Mouse (Mus musculus) forebrain, embryonic 11.5 days (tissue): ENCODE measurements around the gene Fam189a2. TPM values are rescaled to one million over a fixed set of nuclear protein-coding genes. Genes with fewer than 3 reads are reported as not detected.
A peak's percentile ranks its signal among the peaks of the same experiment; 100 is the strongest.

Source experiments
- ATAC-seq: fragments of 200-750 bp; cut with Nextera tagmentation; replicated peaks from 2 replicates; pipeline ENCODE4 v1.8.0; 2017; ENCODE audit warnings: moderate TSS enrichment; ENCODE audit not compliant: low FRiP score
- DNase-seq: peaks from one replicate; pipeline ENCODE4 v3.0.0-alpha.2; 2017; ENCODE audit warnings: low spot score
- H3K27ac ChIP-seq: fragments of 300-500 bp; sonication (generic); 2 replicates; pipeline ENCODE4 v1.5.1; 2014; ENCODE audit warnings: low read depth, low read length
- H3K27me3 ChIP-seq: fragments of 300-500 bp; sonication (generic); 2 replicates; pipeline ENCODE4 v1.6.1; 2014; ENCODE audit warnings: mild to moderate bottlenecking, low read length, mixed read lengths; ENCODE audit not compliant: control insufficient read depth, insufficient read depth
- H3K36me3 ChIP-seq: fragments of 300-500 bp; sonication (generic); 2 replicates; pipeline ENCODE4 v1.6.1; 2014; ENCODE audit warnings: mild to moderate bottlenecking, low read length, moderate library complexity, mixed read lengths; ENCODE audit not compliant: control insufficient read depth, insufficient read depth
- H3K4me1 ChIP-seq: fragments of 300-500 bp; sonication (generic); replicated peaks from 2 replicates; pipeline ENCODE4 v1.6.1; 2014; ENCODE audit warnings: low read length, mixed read lengths; ENCODE audit not compliant: control insufficient read depth, insufficient read depth
- H3K4me2 ChIP-seq: fragments of 300-500 bp; sonication (generic); 2 replicates; pipeline ENCODE4 v1.6.1; 2014; ENCODE audit warnings: low read depth, mild to moderate bottlenecking, low read length, moderate library complexity, mixed read lengths; ENCODE audit not compliant: severe bottlenecking
- H3K4me3 ChIP-seq: fragments of 300-500 bp; sonication (generic); 2 replicates; pipeline ENCODE4 v1.5.1; 2014; ENCODE audit warnings: low read depth, low read length
- H3K9ac ChIP-seq: fragments of 300-500 bp; sonication (generic); 2 replicates; pipeline ENCODE4 v1.6.1; 2014; ENCODE audit warnings: low read length
- H3K9me3 ChIP-seq: fragments of 300-500 bp; sonication (generic); 2 replicates; pipeline ENCODE4 v1.6.1; 2016; ENCODE audit warnings: low read length, mixed read lengths; ENCODE audit not compliant: control insufficient read depth
- WGBS: fragments of 180-500 bp; shearing (Covaris S2); extraction: QIAGEN DNeasy Blood & Tissue Kit; methylation state at CpG from one replicate; pipeline ENCODE4 v1.1.7; 2014; 5-methylcytosine and 5-hydroxymethylcytosine counted together
- polyA plus RNA-seq: library from polyadenylated mRNA; unstranded; fragments of >200 nt; fragmentation: Nextera tagmentation; extraction: Ambion mirVana; gene quantifications from 2 replicates; pipeline ENCODE4 v1.2.1, GENCODE M21; 2014

Gene Fam189a2
- polyA plus RNA-seq, 1 experiment from 2014 or later: 0.44 TPM

GRCm38 (mm10) chr19:23948301-23949000 is 82.4 kb downstream of the Fam189a2 start:
- Histone ChIP-seq H3K9me3 (no peaks in the 10 kb centered on the region), H3K4me1 (peaks cover 5% of the 10 kb centered on the region; the same call in 1 of the 2 replicates), H3K27me3 (no peaks in the 10 kb centered on the region), H3K36me3 (no peaks in the 10 kb centered on the region), H3K9ac (no peak overlapping the region), H3K4me2 (0 out of 2 replicates have a peak overlapping the region, but pooled peaks have one; percentile 11), H3K4me3 (no peak overlapping the region), H3K27ac (no peak overlapping the region)
- DNase-seq: no peak
- 0 out of 2 replicates have a peak, but pooled peaks have one; percentile 24 for ATAC-seq
- WGBS: 10% methylated on average over 12 of the region's 12 CpGs

GRCm38 (mm10) chr19:23947871-23948270 is 82.9 kb downstream of the Fam189a2 start:
- ATAC-seq (no peak), DNase-seq (no peak)
- no peaks in the 10 kb centered on the region for H3K9me3 ChIP-seq
- H3K4me2 ChIP-seq: 0 out of 2 replicates have a peak overlapping the region, but pooled peaks have one; percentile 11
- no peak overlapping the region for H3K4me3 ChIP-seq
- no peaks in the 10 kb centered on the region for H3K27me3 ChIP-seq
- 9% methylated on average over 4 of the region's 4 CpGs for WGBS
- no peaks in the 10 kb centered on the region for H3K36me3 ChIP-seq
- 0 out of 2 replicates have a peak overlapping the region, but pooled peaks have one; percentile 25 for H3K27ac ChIP-seq
- no peak overlapping the region for H3K9ac ChIP-seq
- peaks cover 5% of the 10 kb centered on the region; the same call in 1 of the 2 replicates for H3K4me1 ChIP-seq

GRCm38 (mm10) chr19:23946751-23947150 is 84.1 kb downstream of the Fam189a2 start:
- DNase-seq (peak; percentile 44), ATAC-seq (no peak)
- Histone ChIP-seq H3K9me3 (no peaks in the 10 kb centered on the region), H3K9ac (no peak overlapping the region), H3K4me1 (peaks cover 5% of the 10 kb centered on the region; the same call in 1 of the 2 replicates), H3K27me3 (no peaks in the 10 kb centered on the region), H3K27ac (no peak overlapping the region), H3K4me3 (no peak overlapping the region), H3K4me2 (no peak overlapping the region), H3K36me3 (no peaks in the 10 kb centered on the region)
- 71% methylated on average over 4 of the region's 4 CpGs for WGBS

DNA sequence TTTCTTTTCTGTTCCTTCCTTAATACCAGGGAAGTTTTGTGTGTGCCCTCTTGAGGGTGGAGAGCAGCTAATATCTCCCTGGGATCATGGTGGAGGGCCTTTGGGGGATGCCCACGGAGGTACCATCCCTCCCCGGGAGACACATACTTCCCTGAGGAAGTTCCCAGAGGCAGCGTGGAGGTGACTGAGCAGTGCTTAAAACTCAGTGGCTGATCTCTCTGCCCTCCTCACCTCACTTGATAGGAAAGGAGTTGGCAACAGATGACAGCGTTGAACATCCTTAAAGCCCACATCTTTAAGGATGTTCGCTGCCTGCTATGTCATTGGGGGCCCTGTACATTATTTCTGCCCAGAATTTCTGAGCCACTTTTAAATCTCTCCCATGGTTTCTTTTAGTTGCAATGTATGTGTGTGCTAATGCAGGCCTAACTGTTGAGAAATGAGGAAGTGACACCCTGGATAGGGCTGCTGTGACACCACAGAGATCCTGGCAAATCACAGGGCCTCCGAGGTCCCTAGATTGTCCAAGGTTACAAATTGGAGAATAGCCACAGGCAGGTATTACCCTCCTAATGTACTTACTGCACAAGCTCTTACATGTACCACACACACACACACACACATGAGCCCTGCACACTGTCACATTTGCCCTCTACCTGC is 84.7 kb downstream of the Fam189a2 start:
- no peak for ATAC-seq

DNA sequence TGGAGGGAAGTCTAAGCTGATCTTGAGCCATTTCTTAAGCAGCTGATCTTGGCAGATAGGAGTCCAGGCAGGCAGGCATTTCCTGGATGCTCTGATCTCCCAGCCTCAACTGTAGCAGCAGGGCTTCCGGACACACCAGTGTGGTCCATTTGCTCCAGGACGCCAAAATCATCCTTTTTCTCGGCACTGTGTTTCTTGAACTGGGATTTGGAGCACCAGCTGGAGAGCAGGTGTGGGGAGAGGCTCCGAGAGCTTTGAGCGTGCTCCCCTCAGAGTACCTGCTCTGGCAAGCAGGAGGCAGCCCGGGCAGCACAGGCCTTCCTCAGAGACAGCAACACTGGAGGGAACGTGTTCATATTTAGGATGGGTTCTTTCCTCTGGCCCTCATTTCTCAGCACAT is 87.9 kb downstream of the Fam189a2 start:
- H3K27ac ChIP-seq: no peak overlapping the region
- H3K36me3 ChIP-seq: no peaks in the 10 kb centered on the region
- H3K4me3 ChIP-seq: no peak overlapping the region
- no peak overlapping the region for H3K9ac ChIP-seq
- ATAC-seq (no peak), DNase-seq (no peak)
- WGBS: 89% methylated on average over 7 of the region's 7 CpGs
- no peaks in the 10 kb centered on the region for H3K9me3 ChIP-seq
- H3K4me2 ChIP-seq: no peak overlapping the region
- no peaks in the 10 kb centered on the region for H3K27me3 ChIP-seq
- peaks cover 1% of the 10 kb centered on the region; the same call in 1 of the 2 replicates for H3K4me1 ChIP-seq

More for the DNA sequence above, 84.7 kb downstream of the Fam189a2 start:
- peaks cover 5% of the 10 kb centered on the region; the same call in 1 of the 2 replicates for H3K4me1 ChIP-seq
- 87% methylated on average over 6 of the region's 6 CpGs for WGBS
- DNase-seq: peak; percentile 32
- no peaks in the 10 kb centered on the region for H3K9me3 ChIP-seq
- no peak overlapping the region for H3K4me2 ChIP-seq
- no peaks in the 10 kb centered on the region for H3K36me3 ChIP-seq
- no peak overlapping the region for H3K27ac ChIP-seq
- no peak overlapping the region for H3K9ac ChIP-seq
- no peak overlapping the region for H3K4me3 ChIP-seq
- no peaks in the 10 kb centered on the region for H3K27me3 ChIP-seq

DNA sequence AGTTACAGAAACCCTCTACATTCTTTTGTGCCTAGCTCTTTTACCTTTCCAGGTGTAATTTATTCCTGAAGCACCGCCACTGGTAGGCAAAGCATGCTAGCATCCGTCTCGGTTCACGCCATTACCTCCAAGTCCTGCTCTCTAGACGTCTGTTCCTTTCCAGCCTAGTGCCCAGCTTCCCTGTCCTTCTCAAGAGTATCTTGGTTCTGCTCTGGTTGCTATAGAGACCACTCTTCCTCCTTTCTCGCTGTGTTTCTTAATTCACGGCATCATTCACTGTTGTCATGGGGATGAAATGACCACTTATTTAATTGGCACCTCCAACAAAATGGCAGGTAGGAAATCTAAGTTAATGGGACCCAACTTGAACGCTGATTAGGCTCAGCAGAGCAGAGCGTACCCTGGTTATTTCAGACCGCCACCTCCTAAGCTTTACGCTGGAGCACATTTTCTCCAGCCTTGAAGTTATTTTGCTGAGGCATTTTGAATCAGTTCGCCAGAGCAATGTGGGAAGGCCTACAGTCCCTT is 89.3 kb downstream of the Fam189a2 start:
- Histone ChIP-seq H3K9ac (no peak overlapping the region), H3K27me3 (no peaks in the 10 kb centered on the region), H3K36me3 (no peaks in the 10 kb centered on the region), H3K9me3 (no peaks in the 10 kb centered on the region), H3K4me3 (no peak overlapping the region), H3K27ac (no peak overlapping the region), H3K4me1 (no peaks in the 10 kb centered on the region; the same call in 1 of the 2 replicates), H3K4me2 (no peak overlapping the region)
- DNase-seq: no peak
- peak; percentile 76 for ATAC-seq
- 57% methylated on average over 12 of the region's 12 CpGs for WGBS

DNA sequence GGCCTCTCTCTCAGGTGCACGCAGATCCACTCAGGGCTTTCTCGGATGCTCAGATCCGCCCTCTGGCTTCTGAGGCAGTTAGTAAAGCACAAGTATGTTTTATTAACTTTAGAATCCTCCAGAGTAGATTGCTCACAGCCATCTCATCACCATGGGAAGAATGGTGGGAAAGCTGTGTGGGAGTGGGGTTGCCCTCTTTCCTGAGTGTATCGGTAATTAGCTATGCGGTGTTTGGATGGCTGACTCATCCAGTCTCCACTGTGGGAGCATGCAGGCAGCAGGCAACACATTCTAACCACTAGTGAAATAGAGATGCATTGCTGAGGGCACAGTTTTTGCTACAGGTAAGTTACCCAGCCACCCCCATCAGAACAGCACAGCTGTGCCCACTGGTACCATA is 100.0 kb downstream of the Fam189a2 start:
- H3K4me2 ChIP-seq: no peak overlapping the region
- 95% methylated on average over 5 of the region's 5 CpGs for WGBS
- no peaks in the 10 kb centered on the region for H3K36me3 ChIP-seq
- no peak overlapping the region for H3K9ac ChIP-seq
- ATAC-seq (no peak), DNase-seq (no peak)
- H3K9me3 ChIP-seq: peaks cover 4% of the 10 kb centered on the region; the same call in 1 of the 2 replicates
- H3K4me3 ChIP-seq: no peak overlapping the region
- H3K27me3 ChIP-seq: no peaks in the 10 kb centered on the region
- no peaks in the 10 kb centered on the region for H3K4me1 ChIP-seq
- no peak overlapping the region for H3K27ac ChIP-seq

- Histone ChIP-seq H3K4me2 (no peak overlapping the region), H3K36me3 (no peaks in the 10 kb centered on the region), H3K27me3 (no peaks in the 10 kb centered on the region), H3K9me3 (no peaks in the 10 kb centered on the region), H3K9ac (no peak overlapping the region), H3K27ac (no peak overlapping the region), H3K4me3 (no peak overlapping the region), H3K4me1 (no peaks in the 10 kb centered on the region)
- WGBS: 96% methylated on average over 5 of the region's 5 CpGs
- DNase-seq (no peak), ATAC-seq (no peak)
Observed at GRCm38 (mm10) chr19:23925541-23925940, 105.3 kb downstream of the Fam189a2 start.
